Mouse (Mus musculus) hindbrain, postnatal 0 days (tissue): ENCODE results near the gene Isoc2a. TPM values are rescaled to one million over a fixed set of nuclear protein-coding genes. Genes with fewer than 3 reads are reported as not detected.

Experiments
- ATAC-seq: fragments of 200-750 bp; cut with Nextera tagmentation; 2 replicates; pipeline ENCODE4 v1.8.0; 2017; ENCODE audit warnings: mild to moderate bottlenecking, moderate TSS enrichment, moderate library complexity
- DNase-seq: peaks from one replicate; pipeline ENCODE4 v3.0.0-alpha.2; 2015; ENCODE audit warnings: low spot score
- H3K27ac ChIP-seq: fragments of 300-500 bp; sonication (generic); 2 replicates; pipeline ENCODE4 v1.5.1; 2014; ENCODE audit warnings: mild to moderate bottlenecking
- H3K27me3 ChIP-seq: fragments of 300-500 bp; sonication (generic); 2 replicates; pipeline ENCODE4 v1.6.1; 2014; ENCODE audit warnings: low read length, mixed read lengths; ENCODE audit not compliant: insufficient read depth
- H3K36me3 ChIP-seq: fragments of 300-500 bp; sonication (generic); 2 replicates; pipeline ENCODE4 v1.6.1; 2014; ENCODE audit warnings: low read length, mixed read lengths; ENCODE audit not compliant: insufficient read depth
- H3K4me1 ChIP-seq: fragments of 300-500 bp; sonication (generic); 2 replicates; pipeline ENCODE4 v1.6.1; 2014; ENCODE audit warnings: antibody characterized with exemption, low read length, mixed read lengths; ENCODE audit not compliant: insufficient read depth
- H3K4me2 ChIP-seq: fragments of 300-500 bp; sonication (generic); 2 replicates; pipeline ENCODE4 v1.6.1; 2014; ENCODE audit warnings: low read depth, mild to moderate bottlenecking, low read length, moderate library complexity, mixed read lengths
- H3K4me3 ChIP-seq: fragments of 300-500 bp; sonication (generic); 2 replicates; pipeline ENCODE4 v1.5.1; 2014; ENCODE audit warnings: low read length
- H3K9ac ChIP-seq: fragments of 300-500 bp; sonication (generic); replicated peaks from 2 replicates; pipeline ENCODE4 v1.6.1; 2014; ENCODE audit warnings: mild to moderate bottlenecking, low read length, moderate library complexity, mixed read lengths
- H3K9me3 ChIP-seq: fragments of 300-500 bp; sonication (generic); 2 replicates; pipeline ENCODE4 v1.6.1; 2016; ENCODE audit warnings: low read length, mixed read lengths
- CTCF ChIP-seq: IDR thresholded peaks from 2 replicates; pipeline ENCODE4 v1.5.1; 2016; ENCODE audit warnings: antibody characterized with exemption, control low read depth, low read depth
- WGBS: fragments of 180-500 bp; shearing (Covaris S2); extraction: QIAGEN DNeasy Blood & Tissue Kit; methylation state at CpG from one replicate; pipeline ENCODE4 v1.1.7; 2014; 5-methylcytosine and 5-hydroxymethylcytosine counted together
- polyA plus RNA-seq: library from polyadenylated mRNA; unstranded; fragments of >200 nt; fragmentation: Nextera tagmentation; extraction: Ambion mirVana; gene quantifications from 2 replicates; pipeline ENCODE4 v1.2.1, GENCODE M21; 2015
- total RNA-seq: library from RNA; depleted of rRNA; stranded (reverse); fragments of >200 nt; gene quantifications from 2 replicates; pipeline ENCODE4 v1.2.3, GENCODE M21; 2014

Isoc2a gene
- total and polyA plus RNA-seq, 2 experiments from 2014 or later, result 0.43 to 12.2 TPM

- no peak for TF ChIP-seq CTCF
- Histone ChIP-seq H3K36me3 (no peaks in the 10 kb centered on the region), H3K27me3 (no peaks in the 10 kb centered on the region), H3K4me1 (0 out of 2 replicates have a peak, but pooled peaks cover 6% of the 10 kb centered on the region), H3K9me3 (no peaks in the 10 kb centered on the region), H3K4me2 (peak overlapping the region; percentile 58), H3K4me3 (peak overlapping the region; percentile 33), H3K27ac (peak overlapping the region; percentile 54), H3K9ac (peak overlapping the region; percentile 49)
- ATAC-seq, result peak; percentile 67
- 4% methylated on average over 19 of the region's 19 CpGs for WGBS
- peak; percentile 69 for DNase-seq
Measured at GRCm38 (mm10) chr7:4899649-4900522, 22.9 kb downstream of the Isoc2a start.

GRCm38 (mm10) chr7:4900523-4900851, 23.5 kb downstream of the Isoc2a start:
- H3K36me3 ChIP-seq, result no peaks in the 10 kb centered on the region
- no peak for TF ChIP-seq CTCF
- DNase-seq (no peak), ATAC-seq (no peak)
- peak overlapping the region; percentile 33 for H3K4me3 ChIP-seq
- no peak overlapping the region for H3K9ac ChIP-seq
- H3K27me3 ChIP-seq, result no peaks in the 10 kb centered on the region
- peak overlapping the region; percentile 58 for H3K4me2 ChIP-seq
- no peaks in the 10 kb centered on the region for H3K9me3 ChIP-seq
- H3K4me1 ChIP-seq, result 0 out of 2 replicates have a peak, but pooled peaks cover 6% of the 10 kb centered on the region
- peak overlapping the region; percentile 22; the same call in 1 of the 2 replicates for H3K27ac ChIP-seq
- WGBS, result 26% methylated on average over 11 of the region's 11 CpGs

GRCm38 (mm10) chr7:4901171-4901570, 24.2 kb downstream of the Isoc2a start:
- Histone ChIP-seq H3K4me2 (0 out of 2 replicates have a peak overlapping the region, but pooled peaks have one; percentile 58), H3K36me3 (no peaks in the 10 kb centered on the region), H3K9ac (no peak overlapping the region), H3K27me3 (no peaks in the 10 kb centered on the region), H3K4me3 (no peak overlapping the region), H3K4me1 (0 out of 2 replicates have a peak, but pooled peaks cover 6% of the 10 kb centered on the region), H3K27ac (no peak overlapping the region), H3K9me3 (no peaks in the 10 kb centered on the region)
- 51% methylated on average over 8 of the region's 8 CpGs for WGBS
- DNase-seq (peak; percentile 46), ATAC-seq (peak; percentile 19; the same call in 1 of the 2 replicates)
- peak; percentile 71 for TF ChIP-seq CTCF

- DNase-seq (no peak), ATAC-seq (no peak)
- H3K4me1 ChIP-seq, result 0 out of 2 replicates have a peak, but pooled peaks cover 6% of the 10 kb centered on the region
- no peak overlapping the region for H3K4me2 ChIP-seq
- no peaks in the 10 kb centered on the region for H3K9me3 ChIP-seq
- TF ChIP-seq CTCF, result no peak
- H3K27me3 ChIP-seq, result no peaks in the 10 kb centered on the region
- no peak overlapping the region for H3K4me3 ChIP-seq
- no peak overlapping the region for H3K9ac ChIP-seq
- 78% methylated on average over 9 of the region's 9 CpGs for WGBS
- H3K27ac ChIP-seq, result no peak overlapping the region
- H3K36me3 ChIP-seq, result no peaks in the 10 kb centered on the region
Measured at GRCm38 (mm10) chr7:4902404-4902803, 25.5 kb downstream of the Isoc2a start.

- Histone ChIP-seq H3K27me3 (no peaks in the 10 kb centered on the region), H3K27ac (no peak within 1 kb of the TSS), H3K4me3 (no peak within 1 kb of the TSS), H3K36me3 (no peaks in the 10 kb centered on the region), H3K9me3 (no peaks in the 10 kb centered on the region), H3K9ac (no peak within 1 kb of the TSS), H3K4me2 (no peak within 1 kb of the TSS), H3K4me1 (no peaks in the 10 kb centered on the region)
- TF ChIP-seq CTCF, result no peak
- 61% methylated on average over 10 of the region's 10 CpGs for WGBS
- no peak for DNase-seq
- ATAC-seq, result no peak
Measured at GRCm38 (mm10) chr7:4906466-4906950, 29.6 kb downstream of the Isoc2a start, which contains the start of gene Gm36210. Gene Gm36210 (minus strand): TSS chr7:4906516.

- ATAC-seq, result no peak
- no peak overlapping the region for H3K27ac ChIP-seq
- H3K4me3 ChIP-seq, result no peak overlapping the region
- no peaks in the 10 kb centered on the region for H3K9me3 ChIP-seq
- H3K4me2 ChIP-seq, result no peak overlapping the region
- H3K27me3 ChIP-seq, result no peaks in the 10 kb centered on the region
- peaks cover 7% of the 10 kb centered on the region for H3K4me1 ChIP-seq
- DNase-seq, result peak; percentile 72
- H3K9ac ChIP-seq, result no peak overlapping the region
- no peaks in the 10 kb centered on the region for H3K36me3 ChIP-seq
- 29% methylated on average over 9 of the region's 9 CpGs for WGBS
- TF ChIP-seq CTCF, result peak; percentile 64; the same call in 1 of the 2 replicates
Measured at GRCm38 (mm10) chr7:4911561-4911960, 34.6 kb downstream of the Isoc2a start.
